Mouse (Mus musculus) liver, embryonic 11.5 days (tissue): ENCODE measurements around the gene Lhfpl2. TPM values are rescaled to one million over a fixed set of nuclear protein-coding genes. Genes with fewer than 3 reads are reported as not detected.

Source experiments
- ATAC-seq: fragments of 200-750 bp; cut with Nextera tagmentation; replicated peaks from 2 replicates; pipeline ENCODE4 v1.8.0; 2017; ENCODE audit warnings: moderate number of reproducible peaks, mild to moderate bottlenecking, moderate TSS enrichment, moderate library complexity; ENCODE audit not compliant: low FRiP score
- DNase-seq: peaks from one replicate; pipeline ENCODE4 v3.0.0-alpha.2; 2017; ENCODE audit warnings: low spot score
- H3K27ac ChIP-seq: fragments of 300-500 bp; sonication (generic); 2 replicates; pipeline ENCODE4 v1.5.1; 2014; ENCODE audit warnings: mild to moderate bottlenecking, low read depth, low read length, control low read depth
- H3K27me3 ChIP-seq: fragments of 300-500 bp; sonication (generic); replicated peaks from 2 replicates; pipeline ENCODE4 v1.6.1; 2014; ENCODE audit warnings: low read length, mixed read lengths; ENCODE audit not compliant: control insufficient read depth, insufficient read depth
- H3K36me3 ChIP-seq: fragments of 300-500 bp; sonication (generic); 2 replicates; pipeline ENCODE4 v1.6.1; 2014; ENCODE audit warnings: mild to moderate bottlenecking, low read length, moderate library complexity, mixed read lengths; ENCODE audit not compliant: control insufficient read depth, insufficient read depth
- H3K4me1 ChIP-seq: fragments of 300-500 bp; sonication (generic); replicated peaks from 2 replicates; pipeline ENCODE4 v1.6.1; 2014; ENCODE audit warnings: low read length, mixed read lengths; ENCODE audit not compliant: control insufficient read depth, insufficient read depth
- H3K4me2 ChIP-seq: fragments of 300-500 bp; sonication (generic); 2 replicates; pipeline ENCODE4 v1.6.1; 2014; ENCODE audit warnings: mild to moderate bottlenecking, control low read depth, moderate library complexity
- H3K4me3 ChIP-seq: fragments of 300-500 bp; sonication (generic); 2 replicates; pipeline ENCODE4 v1.5.1; 2014; ENCODE audit warnings: low read depth, low read length, control low read depth
- H3K9ac ChIP-seq: fragments of 300-500 bp; sonication (generic); 2 replicates; pipeline ENCODE4 v1.6.1; 2014; ENCODE audit warnings: low read depth, low read length, control low read depth
- H3K9me3 ChIP-seq: fragments of 300-500 bp; sonication (generic); 2 replicates; pipeline ENCODE4 v1.6.1; 2016; ENCODE audit warnings: low read length, inconsistent platforms, mixed read lengths; ENCODE audit not compliant: control insufficient read depth
- WGBS: fragments of 180-500 bp; shearing (Covaris S2); extraction: QIAGEN DNeasy Blood & Tissue Kit; methylation state at CpG from one replicate; pipeline ENCODE4 v1.1.7; 2014; 5-methylcytosine and 5-hydroxymethylcytosine counted together
- polyA plus RNA-seq: library from polyadenylated mRNA; unstranded; fragments of >200 nt; fragmentation: Nextera tagmentation; extraction: Ambion mirVana; gene quantifications from 2 replicates; pipeline ENCODE4 v1.2.1, GENCODE M21; 2014

Gene Lhfpl2
- polyA plus RNA-seq, 1 experiment from 2014 or later, result 18.0 TPM

DNA sequence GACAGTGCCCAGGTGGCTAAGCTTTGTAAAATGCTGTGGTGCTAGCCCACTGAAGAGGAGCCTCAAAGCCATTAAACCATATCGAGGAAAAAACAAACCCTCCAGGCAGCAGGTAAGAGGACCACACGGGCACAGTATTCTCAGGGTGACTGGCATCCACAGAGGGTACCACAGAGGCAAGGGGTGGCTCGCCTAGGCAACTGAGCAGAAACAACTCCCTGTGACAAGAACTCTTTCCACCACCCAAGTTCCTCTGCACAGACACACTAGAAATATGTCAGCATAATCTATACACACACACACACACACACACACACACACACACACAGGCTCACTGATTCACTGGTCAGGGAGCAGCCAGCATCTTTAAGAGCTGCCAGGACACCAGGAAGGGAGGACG, 181.9 kb downstream of the Lhfpl2 start:
- Histone ChIP-seq H3K9ac (no peak overlapping the region), H3K27me3 (no peaks in the 10 kb centered on the region), H3K36me3 (no peaks in the 10 kb centered on the region), H3K4me3 (no peak overlapping the region), H3K4me2 (no peak overlapping the region), H3K4me1 (no peaks in the 10 kb centered on the region; the same call in 1 of the 2 replicates), H3K27ac (no peak overlapping the region), H3K9me3 (no peaks in the 10 kb centered on the region)
- DNase-seq (no peak), ATAC-seq (no peak)
- WGBS, result 70% methylated on average over 4 of the region's 4 CpGs

DNA sequence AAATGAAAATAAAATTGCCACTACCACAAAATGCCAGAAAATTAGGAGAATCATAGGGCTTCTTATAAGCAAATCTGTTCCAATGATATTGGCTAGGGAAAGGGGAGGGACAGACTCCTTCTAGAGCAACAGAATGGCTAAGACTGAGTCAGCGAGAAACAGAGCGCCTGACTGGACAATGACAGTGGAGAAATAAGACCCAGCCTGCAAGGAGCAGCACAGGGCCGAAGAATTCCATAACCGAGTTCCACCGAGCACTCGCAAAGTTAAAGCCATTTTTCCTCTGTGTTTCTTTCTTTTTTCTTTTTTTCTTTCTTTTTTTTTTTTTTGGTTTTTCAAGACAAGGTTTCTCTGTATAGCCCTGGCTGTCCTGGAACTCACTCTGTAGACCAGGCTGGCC, 182.5 kb downstream of the Lhfpl2 start:
- Histone ChIP-seq H3K36me3 (no peaks in the 10 kb centered on the region), H3K27me3 (no peaks in the 10 kb centered on the region), H3K9ac (no peak overlapping the region), H3K4me2 (no peak overlapping the region), H3K27ac (no peak overlapping the region), H3K9me3 (no peaks in the 10 kb centered on the region), H3K4me1 (no peaks in the 10 kb centered on the region; the same call in 1 of the 2 replicates), H3K4me3 (no peak overlapping the region)
- DNase-seq, result no peak
- WGBS, result 83% methylated on average over 6 of the region's 6 CpGs
- no peak for ATAC-seq

DNA sequence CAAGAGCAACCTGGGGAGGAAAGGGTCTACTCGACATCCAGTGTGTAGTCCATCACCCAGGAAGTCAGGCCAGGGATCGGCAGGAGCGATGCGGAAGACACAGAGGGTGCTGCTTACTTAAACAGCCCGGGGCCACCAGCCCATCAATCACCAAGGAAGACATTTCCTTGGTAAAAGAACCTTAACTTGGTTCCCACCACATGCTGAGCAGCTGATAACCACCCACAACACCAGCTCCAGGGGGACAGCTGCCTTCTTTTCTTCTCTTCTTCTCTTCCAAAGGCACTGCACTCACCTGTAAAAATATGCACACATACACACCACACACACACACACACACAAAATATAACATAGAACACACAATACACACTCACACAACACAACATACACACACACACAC, 183.3 kb downstream of the Lhfpl2 start:
- Histone ChIP-seq H3K9me3 (no peaks in the 10 kb centered on the region), H3K9ac (no peak overlapping the region), H3K4me2 (no peak overlapping the region), H3K36me3 (no peaks in the 10 kb centered on the region), H3K4me1 (no peaks in the 10 kb centered on the region; the same call in 1 of the 2 replicates), H3K4me3 (no peak overlapping the region), H3K27me3 (no peaks in the 10 kb centered on the region), H3K27ac (no peak overlapping the region)
- ATAC-seq (no peak), DNase-seq (no peak)
- 41% methylated on average over 5 of the region's 5 CpGs for WGBS

DNA sequence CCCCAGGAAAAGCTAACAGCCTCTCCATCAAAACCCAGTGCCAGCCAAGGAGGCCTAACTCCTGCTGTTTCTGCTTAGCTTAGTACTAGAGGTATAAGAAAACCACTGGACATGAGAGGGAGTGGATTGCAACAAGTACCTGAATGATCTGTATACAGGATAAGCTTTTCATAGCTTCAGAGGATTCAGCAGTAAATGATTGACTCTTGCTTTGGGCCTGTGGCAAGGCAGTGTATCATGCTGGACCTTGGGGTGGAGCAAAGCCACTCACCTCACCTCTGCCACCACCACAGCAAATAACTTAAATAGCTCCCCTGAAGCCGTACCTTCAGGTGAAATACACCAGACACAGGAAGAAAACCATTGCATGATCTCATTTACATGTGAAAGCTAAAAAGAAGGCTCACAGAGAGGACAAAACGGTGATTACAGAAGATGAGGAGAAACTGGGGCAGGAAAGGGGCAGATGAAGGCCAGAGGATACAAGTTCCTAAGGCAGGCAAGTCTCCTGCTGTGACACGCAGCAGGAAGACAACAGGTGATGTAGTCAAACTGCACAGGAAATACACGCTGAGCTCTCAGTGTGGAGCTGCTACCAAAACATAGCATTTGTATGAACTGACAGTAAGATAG, 184.4 kb downstream of the Lhfpl2 start:
- Histone ChIP-seq H3K27me3 (no peaks in the 10 kb centered on the region), H3K4me1 (no peaks in the 10 kb centered on the region; the same call in 1 of the 2 replicates), H3K9me3 (no peaks in the 10 kb centered on the region), H3K4me3 (no peak overlapping the region), H3K27ac (no peak overlapping the region), H3K9ac (no peak overlapping the region), H3K36me3 (no peaks in the 10 kb centered on the region), H3K4me2 (no peak overlapping the region)
- 60% methylated on average over 4 of the region's 4 CpGs for WGBS
- no peak for ATAC-seq
- DNase-seq, result no peak

DNA sequence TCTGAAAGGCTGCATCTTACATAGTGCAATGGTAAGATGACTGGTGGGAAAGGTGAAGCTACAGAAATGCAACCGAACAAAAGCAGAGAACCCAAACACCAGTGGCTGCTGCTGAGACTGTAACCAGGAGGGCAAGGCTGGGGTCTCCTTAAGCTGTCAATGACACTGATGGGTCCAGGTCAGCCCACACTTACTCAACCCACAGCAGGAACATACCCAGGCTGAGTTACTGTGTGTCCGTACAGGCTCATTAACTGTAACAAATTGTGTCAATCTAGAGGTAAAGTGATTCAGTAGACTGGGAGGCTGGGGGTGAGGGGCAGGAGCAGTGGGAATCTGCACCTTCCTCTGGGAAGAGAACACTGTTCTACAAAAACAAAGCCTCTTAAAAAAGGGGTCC, 185.3 kb downstream of the Lhfpl2 start:
- H3K9me3 ChIP-seq, result no peaks in the 10 kb centered on the region
- ATAC-seq, result no peak
- no peaks in the 10 kb centered on the region for H3K36me3 ChIP-seq
- H3K27me3 ChIP-seq, result no peaks in the 10 kb centered on the region
- DNase-seq, result no peak
- no peaks in the 10 kb centered on the region; the same call in 1 of the 2 replicates for H3K4me1 ChIP-seq
- H3K9ac ChIP-seq, result no peak overlapping the region
- WGBS, result 90% methylated on average over 2 of the region's 2 CpGs
- no peak overlapping the region for H3K4me2 ChIP-seq
- no peak overlapping the region for H3K27ac ChIP-seq
- no peak overlapping the region for H3K4me3 ChIP-seq

Other genes with a start within 250 kb of the Lhfpl2 start
- gene Scamp1, start 228.1 kb downstream of the Lhfpl2 start, polyA plus RNA-seq, result 16.7 and 20.2 TPM in 2 replicates